Mouse (Mus musculus): ENCODE results near the gene Tefm.
"Not testable (repeated sequence)": the region's sequence is repeated elsewhere in the genome, so short reads cannot be mapped to it uniquely, and the experiment has no call there.

The Tefm gene

DNA sequence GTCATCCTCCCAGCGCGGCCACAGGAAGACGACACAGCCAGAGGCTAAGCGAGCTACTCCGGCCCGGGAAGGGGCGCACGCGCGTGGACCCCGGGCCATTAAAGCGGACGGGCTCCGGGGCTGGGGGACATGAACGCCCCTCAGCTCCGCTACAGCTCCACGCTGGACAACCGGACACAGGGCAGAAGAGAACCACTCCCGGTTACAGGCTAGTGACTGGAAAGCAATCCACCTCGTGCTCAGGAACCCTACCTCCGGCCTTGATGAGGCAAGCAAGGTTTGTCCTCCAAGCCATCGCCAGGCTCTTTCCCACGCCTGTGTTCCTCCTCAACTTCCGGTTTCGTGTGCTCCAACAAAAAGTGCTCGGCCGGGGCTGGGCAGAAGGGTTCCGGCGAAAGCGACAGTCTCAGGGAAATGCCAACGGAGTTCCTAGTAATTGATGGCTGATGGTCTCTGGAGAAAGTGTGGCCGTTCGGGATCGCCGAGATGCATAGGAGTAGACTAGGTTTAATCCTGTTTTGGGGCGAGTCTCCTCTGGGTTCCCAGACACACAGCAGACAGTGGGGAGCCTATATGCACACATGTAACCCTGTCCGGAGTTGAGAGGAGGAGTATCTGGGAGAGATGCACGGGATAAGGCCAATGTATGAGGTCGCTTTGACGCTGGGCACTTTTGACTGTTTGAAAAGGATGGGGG, at the start of gene Tefm:
Tefm (minus strand) TSS at position 351 of the 697 bp plus-strand sequence.
- peak; percentile 89 to 90 for DNase-seq

DNA sequence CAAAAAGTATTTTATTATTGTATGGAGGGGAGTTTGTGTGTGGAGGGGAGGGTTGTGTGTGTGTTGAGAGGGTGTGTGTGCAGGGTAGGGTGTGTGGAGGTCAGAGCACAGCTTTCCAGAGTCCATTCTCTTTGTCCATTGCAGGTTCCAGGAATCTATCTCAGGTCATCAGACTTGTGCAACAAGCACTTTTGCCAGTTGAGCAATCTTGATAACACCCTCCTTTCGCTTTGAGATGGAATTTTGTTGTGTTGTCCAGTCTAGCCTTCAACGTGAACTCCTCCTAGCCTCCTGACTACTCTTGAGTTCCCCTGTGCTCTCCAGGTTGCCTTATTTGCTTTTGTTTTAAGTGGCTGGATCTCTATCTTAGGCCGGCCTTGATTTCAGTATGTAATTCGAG, 48.3 kb upstream of the Tefm start:
- DNase-seq, result no peak

GRCm38 (mm10) chr11:80185441-80185976, 43.5 kb upstream of the Tefm start:
- DNase-seq, result not testable (repeated sequence)

DNA sequence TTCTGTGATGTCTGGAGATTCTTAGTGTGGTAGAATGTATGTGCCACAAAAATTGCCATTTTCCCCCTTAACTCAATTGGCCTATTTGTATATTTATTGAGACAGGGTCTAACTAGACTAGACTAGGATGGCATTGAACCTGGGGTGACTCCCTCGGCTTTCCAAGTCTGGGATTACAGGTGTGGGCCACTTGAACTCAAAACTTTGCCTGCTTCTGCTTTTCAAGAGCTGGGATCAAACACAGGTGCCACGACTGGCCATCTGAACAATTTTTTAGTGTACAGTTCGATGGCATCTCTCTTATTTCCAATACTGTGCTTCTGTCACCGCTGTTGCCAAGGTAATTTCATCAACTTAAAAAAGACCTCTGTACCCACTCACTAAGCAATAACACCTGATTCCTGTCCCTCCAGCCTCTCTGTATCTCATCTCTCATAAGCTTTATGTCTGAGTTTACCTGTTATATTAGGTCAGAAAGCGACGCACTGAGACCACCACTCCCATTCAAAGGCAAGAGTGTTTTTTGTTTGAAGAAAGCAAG, 42.6 kb upstream of the Tefm start:
- DNase-seq, result no peak

DNA sequence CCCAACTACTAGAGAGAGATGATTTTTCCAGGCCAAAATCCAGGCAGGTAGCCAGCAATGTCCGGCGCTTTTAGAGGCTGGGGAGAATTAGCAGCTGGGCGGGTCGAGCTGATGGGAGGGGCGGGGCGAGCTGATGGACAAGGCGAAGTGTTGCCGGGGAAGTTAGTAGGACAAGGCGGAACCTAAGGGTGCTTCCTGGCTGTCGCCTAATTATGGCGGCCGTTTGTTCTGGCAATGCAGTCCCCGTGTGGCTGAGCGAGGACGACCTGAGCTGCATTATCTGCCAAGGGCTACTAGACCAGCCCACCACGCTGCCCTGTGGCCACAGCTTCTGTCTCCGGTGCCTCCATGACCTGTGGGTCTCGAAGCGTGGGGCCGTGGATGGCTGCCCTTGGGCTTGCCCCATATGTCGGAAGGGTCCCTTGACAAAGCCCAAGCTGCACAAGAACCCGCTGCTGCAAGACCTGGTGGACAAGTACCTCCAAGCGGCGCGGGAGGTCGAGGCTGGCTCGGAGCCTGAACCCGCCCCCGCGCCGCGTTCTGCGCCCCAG, 41.8 kb upstream of the Tefm start, which contains the start of gene Rnf135:
Rnf135 (plus strand) TSS at position 147 of the 551 bp plus-strand sequence.
- peak; percentile 94 for DNase-seq

DNA sequence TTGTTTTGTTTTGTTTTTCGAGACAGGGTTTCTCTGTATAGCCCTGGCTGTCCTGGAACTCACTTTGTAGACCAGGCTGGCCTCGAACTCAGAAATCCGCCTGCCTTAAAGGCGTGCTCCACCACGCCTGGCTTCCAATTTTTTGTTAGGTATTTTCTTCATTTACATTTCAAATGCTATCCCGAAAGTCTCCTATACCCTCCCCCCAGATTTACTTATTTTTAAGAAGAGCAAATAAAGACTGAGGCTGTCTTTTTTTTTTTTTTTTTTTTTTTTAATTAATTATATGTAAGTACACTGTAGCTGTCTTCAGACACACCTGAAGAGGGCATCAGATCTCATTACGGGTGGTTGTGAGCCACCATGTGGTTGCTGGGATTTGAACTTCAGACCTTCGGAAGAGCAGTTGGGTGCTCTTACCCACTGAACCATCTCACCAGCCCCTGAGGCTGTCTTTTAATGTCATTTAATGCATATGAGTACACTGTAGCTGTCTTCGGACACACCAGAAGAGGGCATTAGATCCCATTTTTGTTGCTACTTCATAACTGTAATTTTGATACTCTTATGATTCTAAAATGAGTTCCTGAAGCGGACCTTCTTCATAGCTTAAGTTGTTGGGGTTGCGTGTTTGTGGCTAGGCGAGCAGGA, 41.2 kb upstream of the Tefm start:
- DNase-seq, result not testable (repeated sequence)

GRCm38 (mm10) chr11:80181021-80181749, 39.2 kb upstream of the Tefm start:
- DNase-seq, result no peak

- no peak for DNase-seq
Measured at GRCm38 (mm10) chr11:80178316-80178715, 36.3 kb upstream of the Tefm start.

GRCm38 (mm10) chr11:80176911-80177895, 35.2 kb upstream of the Tefm start:
- no peak for DNase-seq

DNA sequence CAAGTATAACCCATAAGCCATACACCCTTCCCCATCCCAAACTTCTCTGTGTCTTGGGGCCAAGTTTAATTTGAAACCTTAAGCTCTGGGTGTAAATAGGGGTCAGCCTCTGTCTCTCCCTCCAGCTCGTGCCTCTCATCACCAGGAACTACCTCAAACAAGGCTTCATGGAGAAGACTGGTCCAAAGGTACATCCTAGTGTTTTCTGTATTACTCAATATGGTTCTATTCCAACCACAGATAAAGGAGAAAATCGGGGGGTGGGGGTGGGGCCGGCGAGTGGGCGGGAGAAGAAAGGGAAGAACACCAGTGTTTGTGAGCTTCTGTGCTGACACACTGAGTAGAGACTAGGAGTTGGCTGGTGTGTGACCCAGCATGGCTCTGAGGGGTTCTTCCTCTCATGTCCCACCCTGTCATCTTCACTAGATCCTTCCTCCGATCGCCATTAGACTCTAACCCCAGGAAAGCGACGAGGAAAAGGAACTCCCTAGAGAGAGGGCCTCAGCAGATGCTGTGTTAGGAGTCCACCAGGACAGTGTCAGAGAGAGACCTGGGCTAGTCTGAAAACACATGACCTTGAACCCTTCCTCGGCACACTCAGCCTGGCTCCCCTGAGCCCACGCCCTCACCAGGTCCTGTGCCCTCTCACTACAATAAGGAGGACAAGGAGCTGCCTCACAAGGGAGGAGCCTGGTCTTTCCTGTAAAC, 32.1 kb upstream of the Tefm start:
- no peak for DNase-seq

DNA sequence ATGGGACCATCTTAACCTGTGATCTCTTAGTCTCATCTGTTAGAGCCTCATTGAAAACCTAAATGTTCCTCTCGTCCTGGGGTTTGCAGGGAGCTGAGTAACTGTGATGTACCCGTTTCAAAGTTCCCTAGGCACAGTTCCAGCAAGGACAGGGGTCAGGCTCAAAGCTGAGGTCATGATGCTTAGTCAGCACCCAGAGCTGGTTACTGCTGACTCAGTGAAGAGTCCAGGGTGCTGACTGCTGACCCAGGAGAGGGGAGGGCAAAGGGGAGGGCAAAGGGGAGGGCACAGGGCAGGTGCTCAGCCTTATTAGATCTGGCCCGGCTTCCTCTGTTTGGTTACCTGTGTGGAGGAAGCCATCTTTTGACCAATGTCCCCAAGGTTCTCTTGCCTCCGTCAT, 29.9 kb upstream of the Tefm start:
- no peak for DNase-seq

GRCm38 (mm10) chr11:80170351-80170750, 28.4 kb upstream of the Tefm start:
- no peak for DNase-seq

GRCm38 (mm10) chr11:80169629-80170028, 27.7 kb upstream of the Tefm start:
- DNase-seq, result no peak

DNA sequence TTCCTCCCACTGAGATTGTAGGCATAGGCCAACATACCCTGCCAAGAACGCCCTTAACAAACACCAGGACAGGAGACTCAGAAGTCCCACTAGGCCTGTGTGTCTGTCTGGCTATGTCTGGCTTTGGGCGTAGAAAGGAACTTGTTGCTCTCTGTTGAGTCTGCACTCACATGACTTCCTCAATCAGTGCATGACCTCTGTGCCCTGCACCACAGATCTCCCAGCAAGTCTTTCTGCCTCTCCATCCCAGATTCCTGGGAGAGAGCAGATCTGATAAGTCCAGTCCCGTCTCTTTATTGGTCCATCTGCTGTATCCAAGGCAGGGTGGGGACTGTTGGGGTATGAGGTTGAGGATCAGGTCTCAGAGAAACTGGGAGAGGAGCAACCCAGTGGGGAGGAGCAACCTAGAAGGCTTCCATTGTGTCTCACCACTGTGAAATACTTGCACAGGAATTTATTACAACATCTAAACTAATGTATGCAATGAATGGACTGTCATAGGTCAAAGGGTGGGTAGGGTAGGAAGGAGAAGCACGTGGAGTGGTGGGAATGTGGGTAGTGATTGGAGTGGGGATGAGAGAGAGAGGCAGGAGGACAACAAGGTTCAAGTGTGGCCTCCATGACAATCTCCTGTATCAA, 26.8 kb upstream of the Tefm start:
- peak in 1 of 2 experiments; percentile 31 for DNase-seq

DNA sequence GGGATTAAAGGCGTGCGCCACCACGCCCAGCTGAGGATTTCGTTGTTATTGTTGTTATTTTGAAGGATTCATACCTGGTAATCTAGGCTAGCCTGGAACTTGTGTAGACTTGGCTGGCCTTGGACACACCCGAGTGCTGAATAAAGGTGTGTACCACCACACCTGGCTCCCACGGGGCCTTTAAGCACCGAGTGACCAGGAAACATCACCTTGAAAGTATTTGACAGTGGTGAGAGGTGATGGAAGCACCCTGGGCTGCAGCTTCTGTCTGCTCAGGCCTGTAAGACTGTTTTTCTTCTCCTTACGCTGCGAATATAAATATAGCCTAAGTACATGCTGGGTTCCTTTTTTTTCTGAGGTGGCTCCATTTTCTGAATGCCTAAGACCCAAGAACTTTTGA, 26.1 kb upstream of the Tefm start:
- DNase-seq, result no peak

GRCm38 (mm10) chr11:80164224-80164623, 22.2 kb upstream of the Tefm start:
- DNase-seq, result no peak

DNA sequence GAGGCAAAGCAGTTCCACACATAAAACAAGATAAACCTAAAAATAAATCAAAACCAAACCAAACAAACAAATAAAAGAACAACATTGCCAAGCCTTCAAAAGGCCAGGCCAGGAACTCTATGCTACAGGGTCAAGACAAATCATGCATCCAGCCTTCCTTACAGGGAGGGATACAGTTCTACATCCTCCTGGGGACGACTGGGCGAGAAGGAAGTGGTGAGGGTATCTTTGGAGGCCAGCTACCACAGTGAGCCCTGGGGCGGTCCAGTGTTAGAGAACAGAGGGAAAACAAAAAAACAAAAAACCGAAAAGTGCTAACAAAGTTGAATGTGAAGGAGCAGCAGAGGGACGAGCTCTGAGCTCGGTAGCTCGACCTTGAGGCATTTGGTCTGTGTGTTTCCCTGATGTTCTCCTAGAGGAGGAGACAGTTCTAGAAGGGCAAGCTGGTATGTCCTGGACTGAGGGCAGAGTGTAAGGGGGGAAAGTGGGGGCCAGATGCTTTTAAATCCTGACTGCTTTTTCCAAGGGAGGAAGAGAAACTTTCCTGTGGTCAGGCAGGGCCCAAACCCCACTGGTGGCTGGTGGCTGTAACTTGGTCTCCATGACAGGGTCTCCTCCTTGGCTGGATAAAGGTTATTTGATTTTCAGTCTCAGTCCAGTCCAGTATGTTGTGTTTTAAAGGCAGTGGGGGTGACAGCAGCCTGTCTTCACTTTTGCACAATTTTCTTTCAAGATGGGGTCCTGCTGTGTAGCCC, 21.6 kb upstream of the Tefm start:
- no peak for DNase-seq

DNA sequence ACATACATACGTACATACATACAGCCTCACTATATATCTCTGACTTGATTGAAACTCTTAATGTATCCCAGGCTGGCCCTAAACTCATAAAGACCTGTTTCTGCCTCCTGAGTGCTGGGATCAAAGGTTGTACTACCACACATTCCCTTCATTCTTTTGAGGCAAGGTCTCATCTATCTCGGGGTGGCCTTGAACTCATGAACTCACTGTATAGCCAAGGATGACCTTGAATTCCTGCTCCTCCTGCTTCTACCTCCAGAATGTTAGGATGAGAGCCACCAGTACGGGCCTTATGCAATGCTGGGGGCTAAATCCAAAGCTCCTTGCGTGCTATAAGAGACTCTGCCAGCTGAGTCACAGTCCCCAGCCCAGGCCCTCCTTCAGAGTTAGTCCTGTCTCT, 19.1 kb upstream of the Tefm start:
- no peak for DNase-seq

GRCm38 (mm10) chr11:80159018-80159417, 17.0 kb upstream of the Tefm start:
- DNase-seq, result no peak

DNA sequence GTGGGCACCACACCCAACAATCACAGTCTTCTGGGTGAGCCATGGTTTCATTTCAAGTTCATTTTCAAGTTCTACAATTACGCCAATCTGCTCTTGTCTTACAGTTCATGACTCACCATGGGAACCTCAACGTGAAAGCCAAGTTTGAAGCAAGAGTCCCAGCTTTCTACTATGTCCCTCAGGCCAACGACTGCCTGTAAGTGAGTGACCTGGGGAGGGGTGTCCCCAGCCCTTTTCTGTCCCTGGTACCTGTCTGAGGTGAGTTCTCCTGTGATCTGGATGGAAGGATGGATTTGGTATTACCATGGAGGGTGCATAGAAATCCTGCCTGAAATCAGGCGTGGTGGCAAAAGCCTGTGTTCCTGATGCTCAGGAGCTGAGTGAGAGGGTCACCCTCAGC, 14.9 kb upstream of the Tefm start:
- no peak for DNase-seq
